Mouse (Mus musculus) stomach, embryonic 14.5 days (tissue): Measurements from ENCODE around the gene Pappa2. TPM values are rescaled to one million over a fixed set of nuclear protein-coding genes. Genes with fewer than 3 reads are reported as not detected.

ENCODE experiments used
- ATAC-seq: fragments of 200-750 bp; cut with Nextera tagmentation; 2 replicates; pipeline ENCODE4 v1.8.0; 2017; ENCODE audit warnings: low read depth, moderate TSS enrichment; ENCODE audit not compliant: insufficient number of reproducible peaks, insufficient read depth, low FRiP score
- H3K27ac ChIP-seq: fragments of 300-500 bp; sonication (generic); 2 replicates; pipeline ENCODE4 v1.5.1; 2014; ENCODE audit warnings: mild to moderate bottlenecking, low read length, moderate library complexity, mixed read lengths
- H3K27me3 ChIP-seq: fragments of 300-500 bp; sonication (generic); 2 replicates; pipeline ENCODE4 v1.6.1; 2014; ENCODE audit warnings: low read length, control low read depth, mixed read lengths; ENCODE audit not compliant: control insufficient read depth, insufficient read depth
- H3K36me3 ChIP-seq: fragments of 300-500 bp; sonication (generic); 2 replicates; pipeline ENCODE4 v1.6.1; 2014; ENCODE audit warnings: mild to moderate bottlenecking, control low read depth, low read length, moderate library complexity, mixed read lengths; ENCODE audit not compliant: control insufficient read depth, insufficient read depth
- H3K4me1 ChIP-seq: fragments of 300-500 bp; sonication (generic); 2 replicates; pipeline ENCODE4 v1.6.1; 2014; ENCODE audit warnings: low read length, control low read depth, mixed read lengths; ENCODE audit not compliant: control insufficient read depth, insufficient read depth
- H3K4me2 ChIP-seq: fragments of 300-500 bp; sonication (generic); replicated peaks from 2 replicates; pipeline ENCODE4 v1.6.1; 2014; ENCODE audit warnings: low read depth, low read length, control low read depth
- H3K4me3 ChIP-seq: fragments of 300-500 bp; sonication (generic); 2 replicates; pipeline ENCODE4 v1.5.1; 2014; ENCODE audit warnings: low read depth, low read length, control low read depth
- H3K9ac ChIP-seq: fragments of 300-500 bp; sonication (generic); replicated peaks from 2 replicates; pipeline ENCODE4 v1.6.1; 2014; ENCODE audit warnings: low read depth, mild to moderate bottlenecking, control low read depth, low read length, moderate library complexity, mixed read lengths
- H3K9me3 ChIP-seq: fragments of 300-500 bp; sonication (generic); 2 replicates; pipeline ENCODE4 v1.6.1; 2016; ENCODE audit warnings: low read depth, low read length, control low read depth; ENCODE audit not compliant: control insufficient read depth
- WGBS: fragments of 180-500 bp; shearing (Covaris S2); extraction: QIAGEN DNeasy Blood & Tissue Kit; methylation state at CpG from one replicate; pipeline ENCODE4 v1.1.7; 2014; 5-methylcytosine and 5-hydroxymethylcytosine counted together
- polyA plus RNA-seq: library from polyadenylated mRNA; unstranded; fragments of >200 nt; fragmentation: Nextera tagmentation; extraction: Ambion mirVana; gene quantifications from 2 replicates; pipeline ENCODE4 v1.2.1, GENCODE M21; 2014

Pappa2 gene
- polyA plus RNA-seq: 1.7 and 2.3 TPM in 2 replicates

DNA sequence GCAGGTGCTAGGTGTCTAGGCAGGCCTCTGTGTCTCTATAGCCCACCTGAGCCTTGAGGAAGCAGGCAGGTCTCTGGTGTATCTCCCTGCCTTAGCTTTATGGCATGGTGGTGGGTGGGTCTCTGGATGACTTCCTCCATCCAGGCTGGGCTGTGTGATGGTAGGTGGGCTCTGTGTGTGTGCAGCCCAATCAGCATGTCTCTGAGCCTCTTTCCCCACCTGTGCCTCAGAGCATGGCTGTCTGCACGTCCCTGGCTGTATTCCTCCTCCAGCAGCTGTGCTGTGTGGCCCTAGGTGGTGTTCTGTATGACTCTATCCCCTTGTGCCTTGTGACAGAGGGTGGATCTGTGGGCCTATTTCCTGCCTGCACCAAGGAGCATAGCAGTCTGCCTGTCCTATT is at the start of gene Pappa2:
Gene Pappa2 (minus strand): TSS at position 101 of the 400 bp plus-strand sequence.
- 27% methylated on average over 1 of the region's 1 CpGs for WGBS
- Histone ChIP-seq H3K9ac (no peak within 1 kb of the TSS), H3K27me3 (no peaks in the 10 kb centered on the region), H3K4me1 (no peaks in the 10 kb centered on the region), H3K4me2 (no peak within 1 kb of the TSS), H3K36me3 (no peaks in the 10 kb centered on the region), H3K4me3 (no peak within 1 kb of the TSS), H3K27ac (no peak within 1 kb of the TSS), H3K9me3 (no peaks in the 10 kb centered on the region)
- ATAC-seq: no peak

DNA sequence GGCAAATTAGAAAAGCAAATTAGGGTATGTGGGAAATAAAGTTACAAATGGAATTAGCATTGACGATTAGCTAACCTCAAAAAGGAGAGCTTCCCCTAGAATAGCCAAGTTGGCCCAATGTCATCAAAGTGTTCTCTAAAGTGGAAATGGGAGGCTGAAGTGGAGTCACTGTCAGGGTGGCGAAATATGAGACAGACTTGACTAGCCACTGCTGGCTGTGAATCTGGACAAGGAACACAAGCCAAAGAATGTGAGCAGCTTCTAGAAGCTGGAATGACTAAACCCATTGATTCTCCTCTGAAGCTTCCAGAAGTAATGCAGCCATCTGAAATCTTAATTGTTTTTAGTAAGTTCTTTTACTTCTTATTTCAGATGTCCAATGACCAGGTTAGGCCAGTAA is 48.8 kb upstream of the Pappa2 start:
- ATAC-seq: no peak
- 86% methylated on average over 2 of the region's 2 CpGs for WGBS
- H3K27me3 ChIP-seq: no peaks in the 10 kb centered on the region
- H3K4me1 ChIP-seq: no peaks in the 10 kb centered on the region
- H3K9ac ChIP-seq: no peak overlapping the region
- no peak overlapping the region for H3K4me2 ChIP-seq
- H3K9me3 ChIP-seq: no peaks in the 10 kb centered on the region
- no peak overlapping the region for H3K27ac ChIP-seq
- no peak overlapping the region for H3K4me3 ChIP-seq
- H3K36me3 ChIP-seq: no peaks in the 10 kb centered on the region

DNA sequence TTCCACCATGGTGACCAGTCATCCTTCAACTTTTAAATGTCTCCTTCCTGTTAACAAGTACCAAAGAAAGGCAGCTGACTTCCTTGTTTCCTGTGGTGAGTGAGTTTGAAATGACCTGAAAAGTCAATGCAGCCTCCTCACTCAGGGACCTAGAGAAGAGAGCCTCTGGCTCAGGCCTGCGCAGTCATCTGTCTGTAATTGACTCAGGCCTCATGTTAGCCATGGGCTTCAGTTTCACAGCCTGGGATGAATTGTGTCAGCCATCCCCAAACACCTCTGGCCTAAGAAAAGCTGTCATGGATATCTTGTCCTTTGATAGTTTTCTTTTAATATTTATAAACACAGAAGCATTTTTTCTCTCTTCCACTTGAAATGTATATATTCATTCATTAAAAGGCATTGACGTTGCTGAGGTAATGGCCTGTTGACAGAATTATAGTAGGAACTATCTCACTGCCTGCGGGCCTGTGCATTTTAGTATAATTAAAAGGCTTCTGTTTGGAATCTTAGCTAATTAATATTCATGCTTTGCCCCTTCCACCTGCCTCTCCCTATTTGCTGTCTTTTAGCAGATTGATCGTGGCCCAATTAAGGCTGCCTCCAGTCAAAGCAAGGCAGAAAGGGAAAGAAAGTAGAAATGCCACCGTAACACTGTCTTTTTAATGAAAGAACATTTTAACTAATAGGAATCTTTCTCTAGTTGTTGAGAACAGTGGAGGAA is 34.8 kb upstream of the Pappa2 start:
- Histone ChIP-seq H3K36me3 (no peaks in the 10 kb centered on the region), H3K9ac (no peak overlapping the region), H3K9me3 (no peaks in the 10 kb centered on the region), H3K4me1 (no peaks in the 10 kb centered on the region), H3K4me3 (no peak overlapping the region), H3K27ac (no peak overlapping the region), H3K27me3 (no peaks in the 10 kb centered on the region), H3K4me2 (no peak overlapping the region)
- no peak for ATAC-seq
- 80% methylated on average over 5 of the region's 5 CpGs for WGBS

DNA sequence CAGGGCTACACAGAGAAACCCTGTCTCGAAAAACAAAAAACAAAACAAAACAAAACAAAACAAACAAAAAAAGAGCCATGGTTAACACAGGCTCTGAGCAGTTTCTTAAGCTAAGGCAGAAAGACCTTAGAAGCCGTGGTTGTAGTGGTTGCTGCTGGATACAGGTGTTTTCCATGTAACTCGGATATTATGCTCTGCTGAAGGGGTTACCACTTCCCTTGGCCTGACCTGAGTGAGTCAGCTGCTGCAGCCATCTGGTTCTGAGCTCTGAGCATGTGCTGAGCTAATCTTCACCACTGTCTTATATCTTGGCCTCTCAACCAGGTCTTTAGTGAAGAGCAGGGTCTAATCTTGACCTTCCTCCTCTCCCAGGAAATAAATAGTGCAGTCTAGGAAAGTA is 6.8 kb upstream of the Pappa2 start:
- Histone ChIP-seq H3K27me3 (no peaks in the 10 kb centered on the region), H3K36me3 (no peaks in the 10 kb centered on the region), H3K4me1 (no peaks in the 10 kb centered on the region), H3K4me2 (no peak overlapping the region), H3K9ac (no peak overlapping the region), H3K9me3 (no peaks in the 10 kb centered on the region), H3K4me3 (no peak overlapping the region), H3K27ac (no peak overlapping the region)
- ATAC-seq: no peak
- WGBS: 86% methylated on average over 3 of the region's 3 CpGs

DNA sequence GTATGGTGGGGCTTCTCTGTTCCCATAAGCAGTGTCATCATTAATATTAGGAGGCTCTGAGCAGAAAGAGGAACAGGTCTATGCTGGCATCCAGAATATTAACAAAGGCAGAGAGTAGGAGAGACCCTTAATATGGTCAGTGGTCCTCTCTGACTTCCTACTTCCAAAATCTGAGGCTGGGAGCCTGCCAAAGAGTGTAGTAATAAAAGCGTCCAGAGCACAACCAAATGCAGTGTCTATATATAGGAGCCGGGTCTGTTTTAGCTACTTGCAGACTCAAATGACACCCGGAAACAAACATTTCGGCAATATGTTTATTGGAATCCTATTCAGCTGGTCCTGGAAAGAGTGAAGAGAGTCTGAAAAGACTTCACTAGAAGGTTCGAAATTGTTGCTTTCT is 17.9 kb downstream of the Pappa2 start:
- Histone ChIP-seq H3K27ac (no peak overlapping the region), H3K9me3 (no peaks in the 10 kb centered on the region), H3K27me3 (no peaks in the 10 kb centered on the region), H3K4me3 (no peak overlapping the region), H3K4me1 (no peaks in the 10 kb centered on the region), H3K36me3 (no peaks in the 10 kb centered on the region), H3K4me2 (no peak overlapping the region), H3K9ac (no peak overlapping the region)
- ATAC-seq: no peak
- WGBS: 52% methylated on average over 5 of the region's 5 CpGs

DNA sequence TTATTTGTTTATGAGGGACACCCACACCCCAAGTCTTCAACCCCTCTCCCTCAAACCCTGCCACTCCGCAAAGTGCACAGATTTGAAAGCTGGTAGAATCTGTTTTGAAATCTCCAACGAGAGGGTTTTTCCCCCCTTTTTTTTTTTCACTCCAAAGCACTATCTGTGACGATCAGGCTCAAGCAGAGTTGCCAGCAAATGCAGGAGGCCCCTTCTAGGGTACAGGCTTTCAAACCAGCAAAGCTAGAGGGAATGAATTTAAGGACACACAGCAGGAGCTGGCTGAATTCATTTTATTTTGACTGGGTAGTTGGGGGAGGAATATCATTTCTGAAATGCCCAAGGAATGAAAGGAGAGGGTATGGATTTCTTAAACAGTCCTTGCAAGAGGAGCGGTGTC is 19.3 kb downstream of the Pappa2 start:
- no peaks in the 10 kb centered on the region for H3K4me1 ChIP-seq
- WGBS: 35% methylated on average over 4 of the region's 4 CpGs
- no peak overlapping the region for H3K9ac ChIP-seq
- H3K36me3 ChIP-seq: no peaks in the 10 kb centered on the region
- H3K27ac ChIP-seq: no peak overlapping the region
- H3K4me3 ChIP-seq: no peak overlapping the region
- H3K9me3 ChIP-seq: no peaks in the 10 kb centered on the region
- H3K27me3 ChIP-seq: no peaks in the 10 kb centered on the region
- H3K4me2 ChIP-seq: no peak overlapping the region
- no peak for ATAC-seq

DNA sequence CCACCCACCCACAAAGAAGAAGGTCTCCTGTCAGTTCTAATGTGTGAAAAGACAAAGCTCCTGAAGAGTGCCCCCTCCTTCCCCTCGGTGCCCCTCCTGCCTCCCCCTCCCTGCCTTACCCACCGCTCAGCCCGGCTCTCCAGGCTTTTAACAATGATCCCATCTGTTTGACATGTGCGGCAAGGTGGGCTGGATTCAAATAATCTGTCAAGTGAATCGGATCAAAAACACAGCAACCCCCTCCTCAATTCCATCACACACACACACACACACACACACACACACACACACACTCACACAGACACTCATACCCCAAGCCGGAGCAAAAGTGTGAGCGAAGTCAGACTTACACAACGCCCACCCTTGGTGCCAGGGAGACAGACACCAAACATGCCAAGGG is 19.7 kb downstream of the Pappa2 start:
- Histone ChIP-seq H3K9ac (no peak overlapping the region), H3K4me3 (no peak overlapping the region), H3K9me3 (no peaks in the 10 kb centered on the region), H3K36me3 (no peaks in the 10 kb centered on the region), H3K4me1 (no peaks in the 10 kb centered on the region), H3K4me2 (no peak overlapping the region), H3K27me3 (no peaks in the 10 kb centered on the region), H3K27ac (no peak overlapping the region)
- 27% methylated on average over 8 of the region's 8 CpGs for WGBS
- ATAC-seq: no peak

DNA sequence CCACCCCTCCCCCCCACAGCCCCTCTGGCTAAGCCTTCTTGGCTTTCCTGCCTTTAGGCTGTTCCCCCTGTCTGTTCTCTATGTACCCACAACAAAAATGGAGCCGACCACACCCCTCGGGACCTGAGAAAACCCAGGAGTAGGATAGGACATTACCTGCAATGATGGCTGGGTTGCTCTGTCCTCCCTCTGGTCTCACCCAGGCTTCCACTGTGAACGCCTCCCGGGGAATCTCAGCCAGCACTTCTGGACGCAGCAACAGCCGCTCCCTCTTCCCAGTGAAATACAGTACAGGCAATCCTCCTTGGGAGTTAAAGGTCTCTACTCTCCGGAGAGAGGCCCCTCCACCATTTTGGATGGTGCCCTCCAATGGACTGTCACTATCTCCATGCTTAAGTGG is 23.9 kb downstream of the Pappa2 start:
- ATAC-seq: no peak
- WGBS: 88% methylated on average over 7 of the region's 7 CpGs
- no peaks in the 10 kb centered on the region for H3K9me3 ChIP-seq
- H3K4me3 ChIP-seq: no peak overlapping the region
- no peaks in the 10 kb centered on the region for H3K27me3 ChIP-seq
- no peak overlapping the region for H3K9ac ChIP-seq
- H3K4me2 ChIP-seq: no peak overlapping the region
- no peak overlapping the region for H3K27ac ChIP-seq
- no peaks in the 10 kb centered on the region for H3K4me1 ChIP-seq
- H3K36me3 ChIP-seq: no peaks in the 10 kb centered on the region

DNA sequence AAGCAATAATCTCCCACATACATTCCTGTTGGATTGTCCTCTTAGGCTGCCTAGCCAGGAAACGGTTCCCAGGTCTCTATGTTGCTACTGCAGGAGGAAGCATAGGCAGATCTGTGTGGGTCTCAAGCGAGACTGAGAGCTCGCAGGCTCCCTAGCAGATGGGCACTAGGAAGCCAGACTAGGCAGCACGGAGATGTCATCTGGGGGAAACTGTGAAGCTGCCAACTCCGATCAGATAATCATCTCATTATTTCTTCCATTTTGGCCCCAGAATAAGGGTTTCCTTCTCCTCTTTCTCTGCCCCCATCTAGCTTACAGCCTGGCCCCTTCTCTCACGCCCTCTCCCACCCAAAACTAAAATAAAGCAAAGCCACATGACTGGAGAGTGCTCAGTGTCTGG is 25.5 kb downstream of the Pappa2 start:
- Histone ChIP-seq H3K27ac (no peak overlapping the region), H3K36me3 (no peaks in the 10 kb centered on the region), H3K4me2 (no peak overlapping the region), H3K9me3 (no peaks in the 10 kb centered on the region), H3K27me3 (no peaks in the 10 kb centered on the region), H3K4me1 (no peaks in the 10 kb centered on the region), H3K4me3 (no peak overlapping the region), H3K9ac (no peak overlapping the region)
- WGBS: 66% methylated on average over 6 of the region's 6 CpGs
- no peak for ATAC-seq
